Mouse (Mus musculus) testis, adult 2 months (tissue): ENCODE measurements around the gene Kcnk6. TPM values are rescaled to one million over a fixed set of nuclear protein-coding genes. Genes with fewer than 3 reads are reported as not detected.

Source experiments
- H3K27ac ChIP-seq: fragments of 200-500 bp; 2 replicates; pipeline ENCODE4 v1.5.1; 2012; ENCODE audit warnings: low read depth, low read length; ENCODE audit not compliant: control insufficient read depth, insufficient read depth
- H3K27me3 ChIP-seq: fragments of 200-500 bp; 2 replicates; pipeline ENCODE4 v1.6.1; 2012; ENCODE audit warnings: mild to moderate bottlenecking, low read length, moderate library complexity; ENCODE audit not compliant: control insufficient read depth, insufficient read depth
- H3K36me3 ChIP-seq: fragments of 200-500 bp; 2 replicates; pipeline ENCODE4 v1.6.1; 2012; ENCODE audit warnings: mild to moderate bottlenecking, low read length; ENCODE audit not compliant: control insufficient read depth, insufficient read depth
- H3K4me1 ChIP-seq: fragments of 200-500 bp; 2 replicates; pipeline ENCODE4 v1.6.1; 2012; ENCODE audit warnings: low read length; ENCODE audit not compliant: control insufficient read depth, insufficient read depth
- H3K4me3 ChIP-seq: fragments of 200-500 bp; 2 replicates; pipeline ENCODE4 v1.5.1; 2012; ENCODE audit warnings: low read depth, mild to moderate bottlenecking, low read length, moderate library complexity, mixed read lengths; ENCODE audit not compliant: control insufficient read depth
- CTCF ChIP-seq: fragments of 200-500 bp; IDR thresholded peaks from 2 replicates; pipeline ENCODE4 v1.5.1; 2012; ENCODE audit warnings: low read depth, mild to moderate bottlenecking, inconsistent platforms, low read length, moderate library complexity; ENCODE audit not compliant: control insufficient read depth, insufficient read depth, insufficient replicate concordance
- POLR2A ChIP-seq: fragments of 200-500 bp; IDR thresholded peaks from 2 replicates; pipeline ENCODE4 v1.6.1; 2012; ENCODE audit warnings: low read depth, mild to moderate bottlenecking, inconsistent platforms, low read length, moderate library complexity; ENCODE audit not compliant: control insufficient read depth
- polyA plus RNA-seq: library from polyadenylated mRNA; depleted of rRNA; stranded (reverse); fragments of >200 nt; gene quantifications from 2 replicates; pipeline ENCODE4 v1.2.3, GENCODE M21; 2012

The Kcnk6 gene
- polyA plus RNA-seq, 1 experiment, result 5.8 TPM

- no peaks in the 10 kb centered on the region; the same call in none of the 2 replicates for H3K36me3 ChIP-seq
- no peak overlapping the region for H3K4me3 ChIP-seq
- no peak overlapping the region for H3K27ac ChIP-seq
- TF ChIP-seq POLR2A, result no peak
- no peak for TF ChIP-seq CTCF
- no peaks in the 10 kb centered on the region for H3K27me3 ChIP-seq
- H3K4me1 ChIP-seq, result peaks cover 4% of the 10 kb centered on the region
Measured at GRCm38 (mm10) chr7:29271687-29272465, 39.6 kb upstream of the Kcnk6 start.

GRCm38 (mm10) chr7:29270445-29270844, 38.1 kb upstream of the Kcnk6 start:
- H3K36me3 ChIP-seq, result no peaks in the 10 kb centered on the region; the same call in none of the 2 replicates
- H3K4me3 ChIP-seq, result no peak overlapping the region
- TF ChIP-seq CTCF, result no peak
- no peak for TF ChIP-seq POLR2A
- no peak overlapping the region for H3K27ac ChIP-seq
- no peaks in the 10 kb centered on the region for H3K27me3 ChIP-seq
- H3K4me1 ChIP-seq, result peaks cover 4% of the 10 kb centered on the region

GRCm38 (mm10) chr7:29266931-29267330, 34.6 kb upstream of the Kcnk6 start:
- H3K36me3 ChIP-seq, result no peaks in the 10 kb centered on the region; the same call in none of the 2 replicates
- no peak overlapping the region for H3K4me3 ChIP-seq
- no peak overlapping the region for H3K27ac ChIP-seq
- no peaks in the 10 kb centered on the region for H3K27me3 ChIP-seq
- TF ChIP-seq CTCF (no peak), POLR2A (no peak)
- peaks cover 3% of the 10 kb centered on the region for H3K4me1 ChIP-seq

GRCm38 (mm10) chr7:29265636-29266035, 33.3 kb upstream of the Kcnk6 start:
- H3K4me1 ChIP-seq, result no peaks in the 10 kb centered on the region
- no peak for TF ChIP-seq CTCF
- TF ChIP-seq POLR2A, result no peak
- H3K4me3 ChIP-seq, result no peak overlapping the region
- no peak overlapping the region for H3K27ac ChIP-seq
- H3K36me3 ChIP-seq, result no peaks in the 10 kb centered on the region
- H3K27me3 ChIP-seq, result no peaks in the 10 kb centered on the region

GRCm38 (mm10) chr7:29263831-29264230, 31.5 kb upstream of the Kcnk6 start:
- H3K4me3 ChIP-seq, result no peak overlapping the region

GRCm38 (mm10) chr7:29262151-29262550, 29.8 kb upstream of the Kcnk6 start:
- no peak for TF ChIP-seq POLR2A
- TF ChIP-seq CTCF, result no peak
- Histone ChIP-seq H3K27ac (no peak overlapping the region), H3K36me3 (peaks cover 2% of the 10 kb centered on the region; the same call in 1 of the 2 replicates), H3K27me3 (no peaks in the 10 kb centered on the region), H3K4me1 (no peaks in the 10 kb centered on the region), H3K4me3 (no peak overlapping the region)

More at GRCm38 (mm10) chr7:29263831-29264230, 31.5 kb upstream of the Kcnk6 start:
- H3K27ac ChIP-seq, result no peak overlapping the region
- TF ChIP-seq CTCF (no peak), POLR2A (no peak)
- H3K36me3 ChIP-seq, result no peaks in the 10 kb centered on the region
- H3K27me3 ChIP-seq, result no peaks in the 10 kb centered on the region
- no peaks in the 10 kb centered on the region for H3K4me1 ChIP-seq

GRCm38 (mm10) chr7:29259781-29260730, 27.7 kb upstream of the Kcnk6 start:
- no peak for TF ChIP-seq POLR2A
- TF ChIP-seq CTCF, result no peak
- Histone ChIP-seq H3K27me3 (no peaks in the 10 kb centered on the region), H3K4me1 (no peaks in the 10 kb centered on the region), H3K36me3 (peaks cover 2% of the 10 kb centered on the region; the same call in 1 of the 2 replicates), H3K27ac (no peak overlapping the region), H3K4me3 (no peak overlapping the region)
